ENCODE assay signal across 17 mouse cellular contexts in genomic region chr7:65144881-65145280, GRCm38 (mm10). TPM values are rescaled to one million over a fixed set of nuclear protein-coding genes. Genes with fewer than 3 reads are reported as not detected.
"Had no signal": no experiment of that assay in that cellular context is flagged by ENCODE, and none has a peak within 500 bp of the region (broad histone marks: within the 10 kb centered on the region; RNA-seq: fewer than 3 reads in every experiment).

No protein-coding gene starts in this region.

- H3K9me3 ChIP-seq: kidney, embryonic 15.5 days; limb, embryonic 12.5 days; liver, embryonic 13.5 days; lung, embryonic 15.5 days; megakaryocyte, embryonic 14.5 days; midbrain, embryonic 12.5 days; stomach, embryonic 15.5 days had no signal

- ATAC-seq: liver, postnatal 0 days had no signal

- H3K27me3 ChIP-seq: kidney, embryonic 15.5 days; limb, embryonic 12.5 days; liver, embryonic 13.5 days; lung, embryonic 15.5 days; megakaryocyte, embryonic 14.5 days; midbrain, embryonic 12.5 days; stomach, embryonic 15.5 days had no signal

- H3K4me2 ChIP-seq: kidney, embryonic 15.5 days; limb, embryonic 12.5 days; liver, embryonic 13.5 days; lung, embryonic 15.5 days; midbrain, embryonic 12.5 days; stomach, embryonic 15.5 days had no signal

- H3K9ac ChIP-seq: kidney, embryonic 15.5 days; limb, embryonic 12.5 days; liver, embryonic 13.5 days; liver, postnatal 0 days; lung, embryonic 15.5 days; midbrain, embryonic 12.5 days; stomach, embryonic 15.5 days had no signal

- H3K4me1 ChIP-seq: liver, embryonic 13.5 days; lung, embryonic 15.5 days; megakaryocyte, embryonic 14.5 days; stomach, embryonic 15.5 days had no signal

- H3K4me3 ChIP-seq: kidney, embryonic 15.5 days; limb, embryonic 12.5 days; liver, embryonic 13.5 days; lung, embryonic 15.5 days; megakaryocyte, embryonic 14.5 days; midbrain, embryonic 12.5 days; stomach, embryonic 15.5 days had no signal

- DNase-seq: kidney, adult 2 months; kidney, postnatal 14 days; liver; liver, embryonic 13.5 days; liver, postnatal 0 days; lung, postnatal 14 days; right cerebral cortex, postnatal 14 days; thymus, adult 2 months; thymus, postnatal 36 days had no signal

- H3K36me3 ChIP-seq: kidney, embryonic 15.5 days; limb, embryonic 12.5 days; liver, embryonic 13.5 days; lung, embryonic 15.5 days; midbrain, embryonic 12.5 days; stomach, embryonic 15.5 days had no signal

- H3K27ac ChIP-seq: kidney, embryonic 15.5 days; limb, embryonic 12.5 days; liver, embryonic 13.5 days; lung, embryonic 15.5 days; macrophage; midbrain, embryonic 12.5 days; stomach, embryonic 15.5 days had no signal

RNA-seq across cellular contexts. Expression of gene Fam189a1, which starts 11.5 kb away (rescaled TPM):
- total RNA-seq: neutrophil, adult 5-6 weeks had no signal
- polyA plus RNA-seq: liver, embryonic 13.5 days; macrophage had no signal
